In genomic region chr9:99062544-99062943, GRCm38 (mm10) we compare ENCODE assay signal across 7 mouse cellular contexts. TPM values are rescaled to one million over a fixed set of nuclear protein-coding genes. Genes with fewer than 3 reads are reported as not detected.
DNase-seq lines count a peak whose midpoint lies in the region; ATAC-seq lines count a peak whose summit lies in the region.

No protein-coding gene starts in this region.

- no peaks in the 10 kb centered on the region for H3K9me3 ChIP-seq in intestine, embryonic 14.5 days (ENCODE audit: control insufficient read depth, low read length)
- no peaks in the 10 kb centered on the region for H3K9me3 ChIP-seq in midbrain, embryonic 13.5 days

- peak; percentile 76 to 90 for DNase-seq in adrenal gland, adult (ENCODE audit: inconsistent age in 2 of 2, low spot score in 1 of 2)
- DNase-seq in embryo, embryonic 10 days (ENCODE audit: low spot score), result peak; percentile 88
- DNase-seq in gastrocnemius, postnatal 14 days, result peak; percentile 68
- peak; percentile 83 for DNase-seq in intestine, embryonic 14.5 days (ENCODE audit: low spot score)
- peak; percentile 72 to 84 for DNase-seq in left cerebral cortex, postnatal 10 days (ENCODE audit: extremely low spot score in 1 of 2, low spot score in 2 of 2)
- DNase-seq in spleen, adult 18-20 months, result peak; percentile 46 to 64

- no peaks in the 10 kb centered on the region for H3K27me3 ChIP-seq in intestine, embryonic 14.5 days (replicated peaks; ENCODE audit: control insufficient read depth, insufficient read depth, low read length)
- H3K27me3 ChIP-seq in midbrain, embryonic 13.5 days, result no peaks in the 10 kb centered on the region

- H3K27ac ChIP-seq in intestine, embryonic 14.5 days (ENCODE audit: low read depth), result no peak overlapping the region
- H3K27ac ChIP-seq in midbrain, embryonic 13.5 days, result no peak overlapping the region

- no peak overlapping the region for H3K4me3 ChIP-seq in intestine, embryonic 14.5 days (ENCODE audit: low read depth, low read length)
- H3K4me3 ChIP-seq in midbrain, embryonic 13.5 days (replicated peaks), result no peak overlapping the region

- 0 out of 2 replicates have a peak, but pooled peaks have one; percentile 47 for ATAC-seq in intestine, embryonic 14.5 days (replicated peaks; ENCODE audit: low FRiP score, low TSS enrichment, low read depth)
- ATAC-seq in midbrain, embryonic 13.5 days, result peak; percentile 66

- no peaks in the 10 kb centered on the region for H3K36me3 ChIP-seq in intestine, embryonic 14.5 days (ENCODE audit: control insufficient read depth, insufficient read depth, low read length)
- H3K36me3 ChIP-seq in midbrain, embryonic 13.5 days, result peaks cover 33% of the 10 kb centered on the region

- intact Hi-C loops in gastrocnemius, postnatal 14 days (cut with DNase I; ENCODE audit: low total_unique reads), result no loop called here
- intact Hi-C loops in left cerebral cortex, postnatal 10 days (cut with DNase I), result loop anchor here (1.0 to 10.0 kb wide), 2 partner anchors 180 to 448 kb away; no protein-coding TSS in a partner anchor

- no peak overlapping the region for H3K9ac ChIP-seq in intestine, embryonic 14.5 days (ENCODE audit: low read length)
- no peak overlapping the region for H3K9ac ChIP-seq in midbrain, embryonic 13.5 days (replicated peaks)

- H3K4me1 ChIP-seq in intestine, embryonic 14.5 days (replicated peaks; ENCODE audit: control insufficient read depth, insufficient read depth, low read length), result no peaks in the 10 kb centered on the region
- no peaks in the 10 kb centered on the region for H3K4me1 ChIP-seq in midbrain, embryonic 13.5 days (replicated peaks)

- no peak overlapping the region for H3K4me2 ChIP-seq in intestine, embryonic 14.5 days (ENCODE audit: low read length)
- H3K4me2 ChIP-seq in midbrain, embryonic 13.5 days (replicated peaks), result no peak overlapping the region

- 41% methylated on average over 7 of the region's 7 CpGs for WGBS in intestine, embryonic 14.5 days
- 48% methylated on average over 7 of the region's 7 CpGs for WGBS in midbrain, embryonic 13.5 days

RNA-seq across cellular contexts. Expression of gene Gm1123, which starts 27.0 kb away (rescaled TPM):
- total RNA-seq in gastrocnemius, postnatal 14 days (2021), result not detected
- 1.1 and 2.8 TPM in 2 replicates for polyA plus RNA-seq in intestine, embryonic 14.5 days (2014; fragmentation: Nextera tagmentation; extraction: Ambion mirVana)
- total RNA-seq in left cerebral cortex, postnatal 10 days (2021), result under 1 TPM in 1 of 2 experiments, not detected in 1; 0.30 TPM
- polyA plus RNA-seq in midbrain, embryonic 13.5 days (2015; fragmentation: Nextera tagmentation; extraction: Ambion mirVana), result 0.09 and 0.26 TPM in 2 replicates
